Mouse (Mus musculus) urinary bladder, postnatal 14 days (tissue): ENCODE data around the gene Hivep1.

Experiments used
- DNase-seq: peaks from one replicate; pipeline ENCODE4 v3.0.0; 2021; ENCODE audit warnings: low spot score

Hivep1 gene

DNA sequence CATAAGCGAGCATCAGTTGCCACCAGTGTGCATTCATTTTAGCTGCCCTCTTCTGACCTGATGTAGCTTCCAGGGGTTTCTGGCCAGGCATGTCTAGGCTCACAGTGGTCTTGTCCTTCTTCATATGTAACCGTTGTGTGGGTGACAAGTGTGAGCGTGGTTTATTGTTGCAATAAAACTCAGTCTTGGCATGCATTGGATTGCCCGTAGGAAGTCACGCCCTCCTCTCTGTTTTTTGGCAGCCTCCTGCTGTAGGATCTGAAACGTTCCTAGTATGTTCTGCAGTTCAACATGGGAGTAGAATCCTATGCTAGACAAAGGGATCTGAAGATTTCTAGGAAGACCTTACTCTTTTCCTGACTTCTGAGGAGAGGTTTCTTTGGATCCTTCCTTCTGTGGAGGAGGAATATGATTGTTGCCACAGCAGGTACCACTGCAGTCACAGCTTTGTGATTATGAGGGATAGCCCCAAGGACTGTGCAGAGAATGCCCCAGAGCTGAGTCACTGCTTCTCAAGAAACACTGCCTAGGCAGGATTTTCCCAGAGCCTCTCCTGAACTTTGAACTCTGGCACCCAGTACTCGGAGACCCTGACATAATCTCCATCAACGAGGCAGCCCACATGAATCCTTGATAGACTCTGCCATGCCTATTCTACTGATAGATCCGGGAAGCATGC, 182.1 kb downstream of the Hivep1 start:
- DNase-seq: peak; percentile 9

DNA sequence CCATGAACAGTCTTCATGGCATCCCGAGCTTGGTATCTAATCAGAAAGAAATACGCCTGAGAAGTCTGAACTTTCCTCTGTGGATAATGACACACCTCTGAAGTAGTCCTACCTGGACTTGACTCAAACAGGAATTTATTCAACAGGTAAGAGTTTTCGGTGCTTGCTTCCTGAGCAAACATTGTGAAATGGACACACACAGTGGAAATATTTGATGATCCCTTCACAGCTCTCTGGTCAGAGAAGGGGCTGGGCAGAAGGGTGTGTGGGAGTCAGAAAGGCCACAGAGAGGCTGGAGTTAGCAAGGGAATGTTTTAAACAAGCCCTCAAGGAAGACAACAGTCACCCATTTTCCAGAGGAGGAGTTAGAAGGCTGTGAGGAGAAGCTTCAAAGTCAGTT, 186.7 kb downstream of the Hivep1 start:
- no peak for DNase-seq

DNA sequence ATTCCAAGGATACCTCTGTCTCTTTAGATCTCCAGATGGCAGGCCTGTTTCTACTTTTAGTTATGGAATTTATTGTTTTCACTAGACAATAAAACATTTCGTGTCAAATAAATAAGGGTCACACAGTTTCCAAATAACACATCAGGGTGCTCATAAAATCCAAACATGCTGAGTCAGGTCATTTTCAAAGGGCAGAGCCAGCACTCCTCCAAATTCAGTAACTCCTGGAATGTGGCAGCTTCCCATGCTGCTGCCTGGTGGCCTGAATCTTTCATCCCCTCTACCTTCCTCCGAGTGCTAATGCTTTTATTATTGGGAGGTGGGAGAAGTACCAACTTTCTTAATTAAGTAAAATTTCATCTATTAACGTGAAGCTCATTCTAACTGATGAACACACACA, 190.3 kb downstream of the Hivep1 start:
- no peak for DNase-seq
